Mouse (Mus musculus): ENCODE data around the gene Atg101. TPM values are rescaled to one million over a fixed set of nuclear protein-coding genes. Genes with fewer than 3 reads are reported as not detected.

The Atg101 gene
- total RNA-seq, 1 experiment, result 116 TPM

DNA sequence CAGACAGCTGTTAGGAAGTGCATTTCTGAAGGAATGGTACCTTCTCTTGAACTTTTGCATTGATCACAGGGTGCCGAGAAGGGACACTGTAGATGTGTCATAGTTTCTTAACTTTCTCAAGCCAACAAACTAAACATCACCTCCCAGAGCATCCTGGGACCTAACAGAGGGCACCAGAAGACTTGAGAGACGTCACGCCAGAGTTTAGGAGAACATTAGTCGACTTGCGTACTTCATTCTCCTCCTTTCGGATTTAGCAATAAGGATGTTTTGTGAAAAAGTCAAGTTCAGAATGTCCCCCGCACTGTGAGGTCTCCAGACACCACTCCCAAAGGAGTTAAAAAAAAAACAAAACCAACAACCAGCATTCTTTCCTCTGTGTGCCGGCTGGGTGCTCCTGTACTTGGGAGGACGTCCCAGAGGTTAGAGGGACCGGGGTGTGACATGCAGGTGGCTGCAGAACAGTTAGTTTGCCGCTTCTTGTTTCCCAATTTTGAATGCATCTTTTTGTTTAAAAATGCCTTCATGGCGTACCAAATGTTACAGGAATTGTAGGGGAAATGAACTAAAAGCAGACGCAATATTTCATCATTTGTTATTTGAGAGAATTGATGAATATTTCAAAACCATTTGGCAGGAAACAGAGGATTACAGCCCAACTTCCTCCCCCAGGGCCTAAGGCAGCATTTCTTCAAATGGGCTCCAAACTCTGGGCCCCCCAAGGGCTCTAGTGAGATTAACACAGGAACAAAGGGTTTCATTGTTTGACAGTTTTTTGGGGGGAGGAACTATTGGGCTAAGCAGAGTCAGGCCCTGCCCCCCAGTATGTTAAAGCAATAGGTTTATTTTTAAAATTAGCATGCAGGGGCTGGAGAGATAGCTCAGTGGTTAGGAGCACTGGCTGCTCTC is 24.6 kb downstream of the Atg101 start:
- Histone ChIP-seq H3K9me3 (ENCODE audit: control insufficient read depth, insufficient read depth, low read depth, low read length) (no peaks in the 10 kb centered on the region), H3K36me3 (ENCODE audit: control insufficient read depth, insufficient read depth, low read length, poor library complexity, severe bottlenecking) (no peaks in the 10 kb centered on the region), H3K4me3 (ENCODE audit: insufficient read depth in 1 of 2, low read depth in 1 of 2, low read length in 2 of 2, poor library complexity in 1 of 2, severe bottlenecking in 1 of 2) (no peak overlapping the region), H3K4me1 (ENCODE audit: control insufficient read depth in 2 of 2, insufficient read depth in 2 of 2, low read length in 2 of 2, poor library complexity in 1 of 2) (no peaks in the 10 kb centered on the region), H3K9ac (ENCODE audit: insufficient read depth, low read depth, low read length, poor library complexity, severe bottlenecking) (no peak overlapping the region), H3K27ac (ENCODE audit: insufficient read depth, low read depth, low read length, poor library complexity, severe bottlenecking) (no peak overlapping the region)
- TF ChIP-seq ZC3H11A (IDR thresholded peaks at IDR 0.05; ENCODE audit: borderline replicate concordance, low read depth, low read length) (no peak), HCFC1 (IDR thresholded peaks at IDR 0.05; ENCODE audit: borderline replicate concordance, insufficient read depth, low read length) (no peak), MAFK (IDR thresholded peaks at IDR 0.05; ENCODE audit: insufficient read depth, low read depth, low read length) (no peak), ZNF384 (IDR thresholded peaks at IDR 0.05; ENCODE audit: low read depth, low read length) (no peak), CHD2 (IDR thresholded peaks at IDR 0.05; ENCODE audit: low read depth, low read length) (no peak)
- in situ Hi-C loops (cut with MboI; ENCODE audit: low sequenced_read_pairs in 2 of 2, unreplicated experiment in 2 of 2), result no loop called here
- no peak for DNase-seq (ENCODE audit: low read depth, low spot score)

DNA sequence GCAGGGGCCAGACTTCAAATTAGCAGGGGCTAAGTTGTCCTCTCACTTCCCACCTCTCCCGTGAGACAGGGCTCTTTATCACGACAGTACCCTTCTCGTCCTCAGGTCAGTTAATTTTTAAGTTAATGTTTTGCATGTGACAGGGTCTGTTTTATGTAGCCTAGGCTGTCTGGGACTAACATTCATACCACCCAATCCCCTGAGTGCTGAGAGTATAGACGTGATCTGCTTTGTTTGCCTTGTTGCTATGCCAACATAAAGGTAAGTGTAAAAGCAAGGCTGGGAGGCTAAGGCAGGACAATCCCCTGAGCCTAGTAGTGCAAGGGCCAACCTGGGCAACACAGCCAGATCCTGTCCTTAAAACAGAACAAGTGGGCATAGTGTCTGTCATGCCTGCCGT is 25.4 kb downstream of the Atg101 start:
- in situ Hi-C loops (cut with MboI; ENCODE audit: low sequenced_read_pairs in 2 of 2, unreplicated experiment in 2 of 2), result no loop called here
- no peaks in the 10 kb centered on the region for H3K4me1 ChIP-seq (ENCODE audit: control insufficient read depth in 2 of 2, insufficient read depth in 2 of 2, low read length in 2 of 2, poor library complexity in 1 of 2)
- TF ChIP-seq CHD2 (IDR thresholded peaks at IDR 0.05; ENCODE audit: low read depth, low read length) (no peak), MAFK (IDR thresholded peaks at IDR 0.05; ENCODE audit: insufficient read depth, low read depth, low read length) (no peak), ZNF384 (IDR thresholded peaks at IDR 0.05; ENCODE audit: low read depth, low read length) (no peak), ZC3H11A (IDR thresholded peaks at IDR 0.05; ENCODE audit: borderline replicate concordance, low read depth, low read length) (no peak), HCFC1 (IDR thresholded peaks at IDR 0.05; ENCODE audit: borderline replicate concordance, insufficient read depth, low read length) (no peak)
- no peaks in the 10 kb centered on the region for H3K36me3 ChIP-seq (ENCODE audit: control insufficient read depth, insufficient read depth, low read length, poor library complexity, severe bottlenecking)
- no peaks in the 10 kb centered on the region for H3K9me3 ChIP-seq (ENCODE audit: control insufficient read depth, insufficient read depth, low read depth, low read length)
- no peak overlapping the region for H3K9ac ChIP-seq (ENCODE audit: insufficient read depth, low read depth, low read length, poor library complexity, severe bottlenecking)
- no peak for DNase-seq (ENCODE audit: low read depth, low spot score)
- H3K27ac ChIP-seq (ENCODE audit: insufficient read depth, low read depth, low read length, poor library complexity, severe bottlenecking), result no peak overlapping the region
- no peak overlapping the region for H3K4me3 ChIP-seq (ENCODE audit: insufficient read depth in 1 of 2, low read depth in 1 of 2, low read length in 2 of 2, poor library complexity in 1 of 2, severe bottlenecking in 1 of 2)

DNA sequence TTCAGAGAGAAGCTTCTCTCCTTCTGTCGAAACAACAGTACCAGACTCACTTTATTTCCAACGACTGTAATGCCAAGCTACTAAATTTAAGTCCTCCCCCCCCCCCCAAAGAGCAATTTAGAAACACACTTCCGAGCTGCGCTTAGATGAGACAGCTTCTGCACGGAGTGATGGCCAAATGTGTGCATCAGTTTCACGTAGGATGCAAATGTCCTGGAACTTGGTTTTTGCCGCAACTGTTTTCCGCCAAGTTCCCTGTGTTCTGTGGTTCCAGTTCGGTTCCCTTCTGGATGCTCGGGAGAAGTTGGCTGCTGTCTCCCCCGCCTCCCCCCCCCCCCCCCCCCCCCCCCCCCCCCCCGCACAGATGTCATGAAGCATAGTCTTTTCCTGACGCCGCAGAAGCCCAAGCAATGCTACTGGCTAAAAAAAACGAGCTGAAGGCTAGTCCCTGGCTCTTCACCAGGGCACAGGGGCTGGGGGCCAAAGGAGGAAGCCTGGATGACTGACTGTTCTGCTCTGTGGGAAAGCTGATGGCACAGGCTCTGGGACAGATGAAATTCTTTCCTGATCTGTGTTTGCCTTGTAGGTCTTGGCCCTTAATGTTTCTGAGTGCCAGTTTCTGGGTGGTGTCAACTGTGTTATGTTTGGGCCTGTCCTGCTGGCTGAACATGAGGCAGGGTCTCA is 27.2 kb downstream of the Atg101 start:
- H3K4me1 ChIP-seq (ENCODE audit: control insufficient read depth in 2 of 2, insufficient read depth in 2 of 2, low read length in 2 of 2, poor library complexity in 1 of 2), result peaks cover 0 to 1% of the 10 kb centered on the region in 2 experiments; a peak in 1 of 4 replicates
- in situ Hi-C loops (cut with MboI; ENCODE audit: low sequenced_read_pairs in 2 of 2, unreplicated experiment in 2 of 2), result no loop called here
- no peak for DNase-seq (ENCODE audit: low read depth, low spot score)
- H3K27ac ChIP-seq (ENCODE audit: insufficient read depth, low read depth, low read length, poor library complexity, severe bottlenecking), result no peak overlapping the region
- TF ChIP-seq HCFC1 (IDR thresholded peaks at IDR 0.05; ENCODE audit: borderline replicate concordance, insufficient read depth, low read length) (no peak), ZNF384 (IDR thresholded peaks at IDR 0.05; ENCODE audit: low read depth, low read length) (no peak), CHD2 (IDR thresholded peaks at IDR 0.05; ENCODE audit: low read depth, low read length) (no peak), ZC3H11A (IDR thresholded peaks at IDR 0.05; ENCODE audit: borderline replicate concordance, low read depth, low read length) (no peak), MAFK (IDR thresholded peaks at IDR 0.05; ENCODE audit: insufficient read depth, low read depth, low read length) (no peak)
- H3K9me3 ChIP-seq (ENCODE audit: control insufficient read depth, insufficient read depth, low read depth, low read length), result no peaks in the 10 kb centered on the region
- H3K4me3 ChIP-seq (ENCODE audit: insufficient read depth in 1 of 2, low read depth in 1 of 2, low read length in 2 of 2, poor library complexity in 1 of 2, severe bottlenecking in 1 of 2), result no peak overlapping the region
- no peaks in the 10 kb centered on the region for H3K36me3 ChIP-seq (ENCODE audit: control insufficient read depth, insufficient read depth, low read length, poor library complexity, severe bottlenecking)
- H3K9ac ChIP-seq (ENCODE audit: insufficient read depth, low read depth, low read length, poor library complexity, severe bottlenecking), result no peak overlapping the region

DNA sequence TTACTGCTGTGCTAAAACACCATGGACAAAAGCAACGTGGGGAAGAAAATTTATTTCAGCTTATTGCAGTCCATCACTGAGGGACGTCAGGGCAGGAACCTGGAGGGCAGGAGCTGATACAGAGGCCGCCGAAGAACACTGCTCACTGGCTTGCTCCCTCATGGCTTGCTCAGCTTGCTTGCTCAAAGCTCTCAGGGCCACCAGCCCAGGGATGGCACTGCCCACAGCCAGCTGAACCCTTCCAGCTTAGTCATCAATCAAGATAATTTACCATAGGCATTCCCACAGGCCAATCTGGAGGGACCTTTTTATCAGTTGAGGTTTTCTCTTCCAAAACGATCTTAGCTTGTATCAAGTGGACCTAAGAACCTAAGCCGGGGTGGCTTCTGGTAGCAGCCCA is 27.9 kb downstream of the Atg101 start:
- no peak for DNase-seq (ENCODE audit: low read depth, low spot score)
- in situ Hi-C loops (cut with MboI; ENCODE audit: low sequenced_read_pairs in 2 of 2, unreplicated experiment in 2 of 2), result no loop called here
- H3K36me3 ChIP-seq (ENCODE audit: control insufficient read depth, insufficient read depth, low read length, poor library complexity, severe bottlenecking), result no peaks in the 10 kb centered on the region
- TF ChIP-seq ZNF384 (IDR thresholded peaks at IDR 0.05; ENCODE audit: low read depth, low read length) (no peak), ZC3H11A (IDR thresholded peaks at IDR 0.05; ENCODE audit: borderline replicate concordance, low read depth, low read length) (no peak), MAFK (IDR thresholded peaks at IDR 0.05; ENCODE audit: insufficient read depth, low read depth, low read length) (no peak), CHD2 (IDR thresholded peaks at IDR 0.05; ENCODE audit: low read depth, low read length) (no peak), HCFC1 (IDR thresholded peaks at IDR 0.05; ENCODE audit: borderline replicate concordance, insufficient read depth, low read length) (no peak)
- no peaks in the 10 kb centered on the region for H3K9me3 ChIP-seq (ENCODE audit: control insufficient read depth, insufficient read depth, low read depth, low read length)
- H3K4me3 ChIP-seq (ENCODE audit: insufficient read depth in 1 of 2, low read depth in 1 of 2, low read length in 2 of 2, poor library complexity in 1 of 2, severe bottlenecking in 1 of 2), result no peak overlapping the region
- peaks cover 0 to 7% of the 10 kb centered on the region in 2 experiments; a peak in 2 of 4 replicates for H3K4me1 ChIP-seq (ENCODE audit: control insufficient read depth in 2 of 2, insufficient read depth in 2 of 2, low read length in 2 of 2, poor library complexity in 1 of 2)
- H3K27ac ChIP-seq (ENCODE audit: insufficient read depth, low read depth, low read length, poor library complexity, severe bottlenecking), result no peak overlapping the region
- no peak overlapping the region for H3K9ac ChIP-seq (ENCODE audit: insufficient read depth, low read depth, low read length, poor library complexity, severe bottlenecking)
